ENCODE assay signal across 10 mouse cellular contexts in genomic region chr8:47371539-47371938, GRCm38 (mm10).
DNase-seq lines count a peak whose midpoint lies in the region; ATAC-seq and TF ChIP-seq lines count a peak whose summit lies in the region.
"Had no signal": no experiment of that assay in that cellular context is flagged by ENCODE, and none has a peak within 500 bp of the region (broad histone marks: within the 10 kb centered on the region; RNA-seq: fewer than 3 reads in every experiment).

No protein-coding gene starts in this region.

- ATAC-seq in intestine, postnatal 0 days: no peak
- no peak; the same call in 1 of the 2 replicates for ATAC-seq in intestine, embryonic 16.5 days
- no peak for ATAC-seq in embryonic facial prominence, embryonic 15.5 days (ENCODE audit: insufficient number of reproducible peaks, low FRiP score, low TSS enrichment, low read depth)
- ATAC-seq in midbrain, embryonic 16.5 days: peak; percentile 74
- no peak for ATAC-seq in erythroblast, adult 5-6 weeks (replicated peaks; ENCODE audit: low FRiP score, poor library complexity, severe bottlenecking)

- no peak overlapping the region for H3K9ac ChIP-seq in intestine, postnatal 0 days (ENCODE audit: low read depth, low read length)
- H3K9ac ChIP-seq in intestine, embryonic 16.5 days (ENCODE audit: low read depth, low read length): no peak overlapping the region
- no peak overlapping the region for H3K9ac ChIP-seq in ES-E14 (ENCODE audit: insufficient read depth, low read depth, low read length, poor library complexity, severe bottlenecking)
- no peak overlapping the region for H3K9ac ChIP-seq in embryonic facial prominence, embryonic 15.5 days
- H3K9ac ChIP-seq in midbrain, embryonic 16.5 days (ENCODE audit: low read depth, low read length): no peak overlapping the region
- H3K9ac ChIP-seq: embryonic facial prominence, embryonic 12.5 days; lung, embryonic 15.5 days had no signal

- H3K4me3 ChIP-seq in intestine, postnatal 0 days (ENCODE audit: low read depth, low read length): no peak overlapping the region
- H3K4me3 ChIP-seq in intestine, embryonic 16.5 days (ENCODE audit: low read length): no peak overlapping the region
- H3K4me3 ChIP-seq in ES-E14 (ENCODE audit: insufficient read depth in 1 of 2, low read depth in 1 of 2, low read length in 2 of 2, poor library complexity in 1 of 2, severe bottlenecking in 1 of 2): no peak overlapping the region
- H3K4me3 ChIP-seq in embryonic facial prominence, embryonic 15.5 days (replicated peaks): no peak overlapping the region
- no peak overlapping the region for H3K4me3 ChIP-seq in midbrain, embryonic 16.5 days (ENCODE audit: low read depth, low read length)
- H3K4me3 ChIP-seq: embryonic facial prominence, embryonic 12.5 days; lung, embryonic 15.5 days had no signal

- 0 out of 2 replicates have a peak overlapping the region, but pooled peaks have one; percentile 1 for H3K4me2 ChIP-seq in intestine, postnatal 0 days (replicated peaks; ENCODE audit: low read depth)
- no peak overlapping the region for H3K4me2 ChIP-seq in intestine, embryonic 16.5 days (ENCODE audit: low read depth, low read length)
- H3K4me2 ChIP-seq in embryonic facial prominence, embryonic 15.5 days (replicated peaks): no peak overlapping the region
- H3K4me2 ChIP-seq in midbrain, embryonic 16.5 days (ENCODE audit: low read length): no peak overlapping the region
- H3K4me2 ChIP-seq: embryonic facial prominence, embryonic 12.5 days; lung, embryonic 15.5 days had no signal

- in situ Hi-C loops in ES-E14 (cut with MboI; ENCODE audit: low sequenced_read_pairs in 2 of 2, unreplicated experiment in 2 of 2): loop anchor here (5.0 to 10.0 kb wide), 3 partner anchors 167 to 357 kb away; no protein-coding TSS in a partner anchor

- no peaks in the 10 kb centered on the region for H3K4me1 ChIP-seq in intestine, postnatal 0 days (replicated peaks; ENCODE audit: control insufficient read depth, insufficient read depth, low read length)
- peaks cover 8% of the 10 kb centered on the region; the same call in 1 of the 2 replicates for H3K4me1 ChIP-seq in intestine, embryonic 16.5 days (ENCODE audit: control insufficient read depth, insufficient read depth, low read length)
- peaks cover 0 to 2% of the 10 kb centered on the region in 2 experiments; a peak in 1 of 4 replicates for H3K4me1 ChIP-seq in ES-E14 (ENCODE audit: control insufficient read depth in 2 of 2, insufficient read depth in 2 of 2, low read length in 2 of 2, poor library complexity in 1 of 2)
- H3K4me1 ChIP-seq in embryonic facial prominence, embryonic 15.5 days: peaks cover 23% of the 10 kb centered on the region
- H3K4me1 ChIP-seq in midbrain, embryonic 16.5 days (ENCODE audit: control insufficient read depth, insufficient read depth, low read length): peaks cover 2% of the 10 kb centered on the region; the same call in 1 of the 2 replicates

- H3K27ac ChIP-seq in intestine, postnatal 0 days (ENCODE audit: low read depth, low read length): no peak overlapping the region
- H3K27ac ChIP-seq in intestine, embryonic 16.5 days (ENCODE audit: low read length): no peak overlapping the region
- H3K27ac ChIP-seq in ES-E14 (ENCODE audit: insufficient read depth, low read depth, low read length, poor library complexity, severe bottlenecking): no peak overlapping the region
- 0 out of 2 replicates have a peak overlapping the region, but pooled peaks have one; percentile 18 for H3K27ac ChIP-seq in embryonic facial prominence, embryonic 15.5 days (replicated peaks)
- H3K27ac ChIP-seq in midbrain, embryonic 16.5 days (ENCODE audit: low read length): no peak overlapping the region
- H3K27ac ChIP-seq: embryonic facial prominence, embryonic 12.5 days; lung, embryonic 15.5 days had no signal

- peak; percentile 87 for TF ChIP-seq CTCF in intestine, postnatal 0 days (IDR thresholded peaks at IDR 0.05; ENCODE audit: low read depth)

- no peaks in the 10 kb centered on the region for H3K27me3 ChIP-seq in intestine, postnatal 0 days (replicated peaks; ENCODE audit: control insufficient read depth, insufficient read depth, low read length)
- H3K27me3 ChIP-seq in intestine, embryonic 16.5 days (replicated peaks; ENCODE audit: control insufficient read depth, insufficient read depth, low read length): no peaks in the 10 kb centered on the region
- no peaks in the 10 kb centered on the region for H3K27me3 ChIP-seq in embryonic facial prominence, embryonic 15.5 days
- no peaks in the 10 kb centered on the region for H3K27me3 ChIP-seq in midbrain, embryonic 16.5 days (ENCODE audit: control insufficient read depth, insufficient read depth, low read depth, low read length)
- H3K27me3 ChIP-seq: embryonic facial prominence, embryonic 12.5 days; lung, embryonic 15.5 days had no signal

- no peaks in the 10 kb centered on the region for H3K36me3 ChIP-seq in intestine, postnatal 0 days (ENCODE audit: control insufficient read depth, insufficient read depth)
- H3K36me3 ChIP-seq in intestine, embryonic 16.5 days (ENCODE audit: control insufficient read depth, insufficient read depth, low read length): no peaks in the 10 kb centered on the region
- no peaks in the 10 kb centered on the region; the same call in 1 of the 2 replicates for H3K36me3 ChIP-seq in ES-E14 (ENCODE audit: control insufficient read depth, insufficient read depth, low read length, poor library complexity, severe bottlenecking)
- H3K36me3 ChIP-seq in embryonic facial prominence, embryonic 15.5 days: no peaks in the 10 kb centered on the region
- no peaks in the 10 kb centered on the region for H3K36me3 ChIP-seq in midbrain, embryonic 16.5 days (ENCODE audit: control insufficient read depth, insufficient read depth, low read length)
- H3K36me3 ChIP-seq: embryonic facial prominence, embryonic 12.5 days; lung, embryonic 15.5 days had no signal

- no peaks in the 10 kb centered on the region for H3K9me3 ChIP-seq in intestine, postnatal 0 days (ENCODE audit: control insufficient read depth)
- no peaks in the 10 kb centered on the region for H3K9me3 ChIP-seq in intestine, embryonic 16.5 days (ENCODE audit: control insufficient read depth, low read length)
- no peaks in the 10 kb centered on the region for H3K9me3 ChIP-seq in ES-E14 (ENCODE audit: control insufficient read depth, insufficient read depth, low read depth, low read length)
- no peaks in the 10 kb centered on the region for H3K9me3 ChIP-seq in embryonic facial prominence, embryonic 15.5 days (replicated peaks)
- H3K9me3 ChIP-seq in midbrain, embryonic 16.5 days (replicated peaks; ENCODE audit: control insufficient read depth, low read length, poor library complexity, severe bottlenecking): no peaks in the 10 kb centered on the region
- H3K9me3 ChIP-seq: embryonic facial prominence, embryonic 12.5 days; lung, embryonic 15.5 days had no signal

- peak; percentile 42 for DNase-seq in ES-E14 (ENCODE audit: low read depth, low spot score)
- no peak for DNase-seq in kidney, postnatal 25 days
- no peak for DNase-seq in kidney, postnatal 10 days

- 46% methylated on average over 3 of the region's 3 CpGs for WGBS in intestine, postnatal 0 days
- WGBS in intestine, embryonic 16.5 days: 51% methylated on average over 3 of the region's 3 CpGs
- WGBS in embryonic facial prominence, embryonic 15.5 days: 20% methylated on average over 3 of the region's 3 CpGs
- 27% methylated on average over 3 of the region's 3 CpGs for whole genome bisulfite sequencing in midbrain, embryonic 16.5 days

TF ChIP-seq in ES-E14, 5 proteins besides CTCF, POLR2A, EP300 and RAD21:
- TF ChIP-seq ZNF384 (IDR thresholded peaks at IDR 0.05; ENCODE audit: low read depth, low read length) (no peak), ZC3H11A (IDR thresholded peaks at IDR 0.05; ENCODE audit: borderline replicate concordance, low read depth, low read length) (peak; percentile 97)
